Mouse (Mus musculus): ENCODE results near the gene Fbxl5.

Gene Fbxl5

DNA sequence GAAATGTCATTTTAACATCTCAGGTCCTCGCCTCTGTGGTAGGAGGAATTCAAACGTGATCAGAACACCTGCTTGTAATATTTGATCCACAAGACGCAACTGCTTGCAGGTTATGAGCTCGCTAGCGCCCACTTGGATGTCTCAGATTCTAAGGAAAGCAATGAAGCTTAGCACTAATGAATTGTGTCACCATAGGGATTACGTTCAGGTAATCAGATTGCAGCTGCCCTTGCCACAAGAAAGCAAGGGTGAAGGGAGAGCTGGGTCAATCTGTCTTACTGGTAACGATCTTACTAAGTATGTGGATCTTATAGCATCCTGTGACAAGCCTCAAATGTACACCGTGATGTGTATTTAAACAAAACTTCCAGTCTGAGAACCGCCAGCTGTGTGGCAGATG, 5.9 kb upstream of the Fbxl5 start:
- DNase-seq (ENCODE audit: low spot score) = no peak

- no peak for DNase-seq (ENCODE audit: low spot score)
Measured at GRCm38 (mm10) chr5:43826883-43827282, 5.4 kb upstream of the Fbxl5 start.

DNA sequence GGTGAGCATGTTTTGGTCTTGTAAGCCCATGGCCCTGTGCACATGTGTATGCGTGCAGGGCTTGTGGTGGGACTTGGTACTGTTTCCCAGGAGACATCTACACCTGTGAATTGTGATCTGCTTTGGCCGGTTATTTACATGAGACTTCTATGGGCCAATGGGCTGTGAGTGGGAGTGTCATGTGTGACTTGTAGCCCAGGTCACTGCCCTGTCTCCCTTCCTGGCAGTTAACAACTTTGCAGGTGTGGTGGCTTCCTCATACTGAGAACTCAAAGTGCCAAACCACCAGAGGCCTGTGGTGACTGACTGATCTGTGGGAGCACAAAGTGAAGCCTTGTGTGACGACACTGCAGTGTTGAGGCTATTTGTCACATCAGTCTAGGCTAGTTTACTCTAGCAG, 3.1 kb upstream of the Fbxl5 start:
- DNase-seq (ENCODE audit: low spot score) = peak; percentile 45

DNA sequence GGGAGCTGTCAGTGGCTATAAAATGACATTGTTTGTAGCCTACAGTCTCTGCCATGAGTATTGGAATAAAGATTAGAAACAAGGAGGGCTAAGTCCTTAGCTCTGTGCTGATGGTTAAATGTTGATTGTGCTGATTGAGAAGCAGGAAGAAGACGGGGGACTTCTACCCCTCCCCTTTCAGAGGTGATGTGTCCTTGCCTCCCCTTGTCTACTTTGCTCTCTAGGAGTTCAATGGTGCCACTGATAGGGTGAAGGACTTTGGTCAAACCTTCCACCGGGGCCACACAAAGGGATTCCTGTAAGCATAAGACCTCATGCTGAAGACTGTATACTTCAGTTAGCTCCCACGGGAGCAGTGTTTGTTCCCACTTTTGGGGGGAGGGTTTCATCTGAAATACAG, 1.4 kb upstream of the Fbxl5 start:
- DNase-seq (ENCODE audit: low spot score) = no peak

DNA sequence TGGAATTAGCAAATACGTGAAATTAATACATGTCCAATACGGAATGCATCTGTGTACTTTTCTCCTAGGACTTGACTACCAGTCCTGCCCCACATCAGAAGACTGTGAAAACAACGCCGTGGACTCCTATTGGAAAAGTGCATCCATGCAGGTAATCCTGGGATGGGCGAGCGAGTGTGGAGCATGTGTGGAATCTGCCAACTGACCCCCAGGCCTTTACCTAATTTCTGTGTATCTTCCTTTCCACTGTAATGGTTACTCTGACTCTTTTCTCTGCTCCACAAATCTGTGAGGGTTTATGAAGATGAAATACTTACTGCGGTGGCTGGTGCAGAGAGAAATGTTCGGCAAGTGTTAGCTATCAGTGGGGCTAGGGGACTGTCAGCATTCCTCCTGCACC, 761 bp upstream of the Fbxl5 start:
- no peak for DNase-seq (ENCODE audit: low spot score)

- peak; percentile 72 for DNase-seq (ENCODE audit: low spot score)
Measured at GRCm38 (mm10) chr5:43820785-43821184, 653 bp downstream of the Fbxl5 start.

GRCm38 (mm10) chr5:43818695-43819094, 2.7 kb downstream of the Fbxl5 start, which contains the start of gene Bst1:
Gene Bst1, plus strand, starts transcription at chr5:43818885.
- peak; percentile 23 for DNase-seq (ENCODE audit: low spot score)

- DNase-seq (ENCODE audit: low spot score) = no peak
Measured at GRCm38 (mm10) chr5:43815769-43816168, 5.7 kb downstream of the Fbxl5 start.

DNA sequence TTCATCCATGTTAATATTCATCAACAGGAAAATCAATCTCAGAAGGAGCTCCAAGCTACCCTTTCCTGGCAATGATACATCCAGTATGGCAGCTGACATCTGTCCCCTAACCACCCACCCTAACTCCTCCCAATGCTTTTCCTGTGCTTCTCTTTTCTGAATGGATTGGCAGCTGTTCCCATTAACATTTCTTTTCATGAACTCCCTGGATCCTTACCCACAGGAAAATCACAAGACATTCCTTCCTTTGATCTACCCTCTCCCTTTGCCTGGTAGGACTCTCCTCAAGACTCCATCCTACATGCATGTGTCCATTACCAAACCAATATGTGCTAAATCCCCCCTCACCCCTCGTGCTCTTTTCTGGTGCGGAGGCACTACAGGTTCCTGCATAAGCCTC, 6.9 kb downstream of the Fbxl5 start:
- DNase-seq (ENCODE audit: low spot score) = no peak

DNA sequence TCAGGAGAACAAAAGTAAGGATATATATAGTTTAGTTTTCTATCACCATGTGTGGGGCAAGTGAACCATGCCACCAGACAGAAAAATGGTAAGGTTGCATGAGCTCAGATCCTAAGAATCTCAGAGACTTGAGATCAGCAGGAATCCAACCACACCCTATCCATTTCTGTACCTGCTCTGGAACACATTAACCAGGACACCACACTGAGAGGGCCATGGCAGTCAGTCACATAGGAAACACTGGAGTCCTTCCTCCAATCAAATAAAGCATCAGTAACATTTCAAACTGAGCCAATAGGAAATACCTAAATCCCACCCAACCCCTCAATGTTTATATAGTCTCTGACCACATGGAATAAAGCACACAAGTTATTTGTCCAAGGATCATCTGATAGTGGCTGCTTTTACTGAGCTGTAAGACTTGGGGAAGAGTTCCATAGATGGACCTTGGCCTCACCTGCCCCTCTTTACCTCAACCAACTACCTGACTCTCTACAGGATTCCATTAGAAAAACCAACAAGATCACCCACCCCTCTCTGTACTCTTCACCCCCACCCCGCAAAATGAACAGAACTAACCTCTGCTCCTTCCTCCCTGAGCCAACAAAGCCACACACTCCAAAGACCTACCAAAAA, 10.9 kb downstream of the Fbxl5 start:
- DNase-seq (ENCODE audit: low spot score) = no peak

DNA sequence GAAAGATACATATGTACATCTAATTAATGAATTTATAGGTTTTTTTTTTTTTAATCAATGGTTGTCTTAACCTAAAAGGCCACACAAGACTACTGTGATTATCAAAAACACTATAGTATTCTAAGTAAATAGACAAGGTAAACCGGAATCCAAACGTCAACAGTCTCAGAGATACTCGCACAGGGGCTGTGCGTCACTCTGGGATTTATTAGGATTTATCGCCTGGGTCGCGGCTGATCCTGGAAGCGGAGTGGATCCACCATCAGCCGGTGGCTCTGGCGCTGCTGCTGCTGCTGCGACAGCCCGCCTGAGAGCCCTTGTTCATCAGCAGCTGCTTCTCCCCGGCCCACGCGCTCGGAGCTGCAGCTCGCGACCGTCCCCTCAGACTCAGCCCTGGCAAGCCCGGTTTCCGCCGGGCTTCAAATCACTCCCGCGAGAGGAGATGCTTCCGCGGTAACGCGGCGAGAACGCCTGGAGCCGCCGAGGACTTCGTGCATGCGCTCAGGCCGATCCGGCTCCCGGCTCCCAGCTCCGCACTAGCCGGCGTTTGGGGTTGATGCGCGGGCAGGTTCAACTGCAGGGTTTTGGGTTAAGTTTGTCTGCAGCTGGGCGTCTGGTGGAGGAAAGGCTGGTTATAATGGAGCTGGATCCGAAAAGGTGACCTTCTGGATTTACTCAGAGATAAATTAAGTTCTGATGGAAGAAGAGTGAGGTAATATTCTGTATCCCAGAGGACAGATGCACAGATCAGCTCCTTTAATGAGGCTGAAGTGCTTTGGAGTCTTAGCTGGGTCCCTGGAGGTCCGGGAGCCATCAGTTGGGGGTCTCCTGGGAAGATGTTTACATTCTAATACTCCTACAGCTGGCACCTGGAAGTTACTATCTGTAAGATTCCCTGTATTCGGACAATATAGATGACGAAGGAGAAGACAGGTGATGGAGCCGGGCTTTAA, 13.4 kb downstream of the Fbxl5 start:
- DNase-seq (ENCODE audit: low spot score) = peak; percentile 83

DNA sequence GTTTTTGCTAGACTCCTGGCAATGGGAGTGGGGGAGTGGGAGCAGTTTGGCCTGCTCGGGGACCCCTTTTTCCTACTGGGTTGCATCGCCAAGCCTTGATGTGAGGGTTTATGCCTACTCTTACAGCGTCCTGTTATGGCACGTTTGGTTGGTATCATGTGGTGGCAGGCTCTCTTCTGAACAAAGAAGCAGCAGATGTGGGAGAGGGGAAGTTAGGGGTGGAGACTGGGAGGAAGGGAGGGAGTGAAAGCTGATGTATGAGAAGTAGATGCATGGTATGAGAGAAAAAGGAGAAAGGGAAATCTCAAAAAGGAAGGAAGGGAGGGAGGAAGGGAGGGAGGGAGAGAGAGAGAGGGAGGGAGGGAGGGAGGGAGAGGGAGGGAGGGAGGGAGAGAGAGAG, 14.5 kb downstream of the Fbxl5 start:
- DNase-seq (ENCODE audit: low spot score) = no peak

DNA sequence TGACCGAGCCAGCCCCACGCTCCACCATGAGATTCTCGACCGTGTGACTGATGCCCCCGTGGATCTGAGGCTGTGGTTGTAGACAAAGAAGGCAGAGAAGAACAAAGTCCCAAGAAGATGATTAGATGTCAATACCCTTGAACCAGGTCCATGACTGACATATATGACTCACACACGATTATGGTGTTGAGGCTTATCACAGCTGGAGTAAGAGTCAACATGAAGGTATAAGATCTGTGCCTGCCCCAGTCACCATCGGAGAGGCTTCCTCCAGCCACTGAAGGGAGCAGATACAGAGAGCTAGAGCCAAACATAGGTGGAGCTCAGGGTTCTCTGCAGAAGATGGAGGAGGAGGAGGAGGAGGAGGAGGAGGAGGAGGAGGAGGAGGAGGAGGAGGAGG, 15.1 kb downstream of the Fbxl5 start:
- no peak for DNase-seq (ENCODE audit: low spot score)

GRCm38 (mm10) chr5:43805401-43805800, 16.0 kb downstream of the Fbxl5 start:
- DNase-seq (ENCODE audit: low spot score) = no peak

DNA sequence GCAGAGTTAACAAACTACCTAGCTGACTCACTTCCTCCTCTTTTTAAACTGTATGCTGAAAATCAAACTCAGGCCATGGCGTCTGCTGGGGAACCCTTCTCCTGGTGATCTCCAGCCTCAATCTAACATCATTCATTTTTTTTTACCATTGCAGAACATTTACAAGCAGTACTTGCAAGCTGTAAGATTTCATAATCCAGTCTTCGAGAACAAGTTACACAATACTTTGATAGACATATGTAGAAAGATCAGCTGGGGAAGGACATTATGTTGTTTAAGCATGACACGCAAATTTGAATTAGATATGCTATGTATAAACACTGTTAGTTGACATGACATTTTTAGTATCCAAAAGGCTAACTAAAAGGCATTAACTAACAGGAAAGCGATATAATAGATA, 19.6 kb downstream of the Fbxl5 start:
- peak; percentile 32 for DNase-seq (ENCODE audit: low spot score)

GRCm38 (mm10) chr5:43801253-43801652, 20.2 kb downstream of the Fbxl5 start:
- no peak for DNase-seq (ENCODE audit: low spot score)

GRCm38 (mm10) chr5:43800700-43801099, 20.7 kb downstream of the Fbxl5 start:
- DNase-seq (ENCODE audit: low spot score) = no peak

- peak; percentile 34 for DNase-seq (ENCODE audit: low spot score)
Measured at GRCm38 (mm10) chr5:43799530-43799929, 21.9 kb downstream of the Fbxl5 start.

DNA sequence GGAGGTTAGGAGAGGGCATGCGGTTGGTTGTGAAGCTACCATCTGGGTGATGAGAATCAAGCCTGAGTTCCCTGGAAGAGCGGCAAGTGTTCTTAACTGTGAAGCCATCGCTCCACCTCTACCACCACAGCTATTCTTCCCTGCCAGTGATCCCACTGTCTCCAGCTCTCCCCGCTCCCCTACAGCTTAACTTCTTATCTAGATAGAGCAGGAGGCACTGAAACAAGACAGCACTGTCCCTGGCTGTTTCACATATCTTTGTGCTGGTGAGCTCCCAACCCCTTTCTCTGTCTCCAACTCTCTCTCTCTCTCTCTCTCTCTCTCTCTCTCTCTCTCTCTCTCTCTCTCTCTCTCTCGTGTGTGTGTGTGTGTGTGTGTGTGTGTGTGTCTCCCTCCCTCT, 29.1 kb downstream of the Fbxl5 start:
- no peak for DNase-seq (ENCODE audit: low spot score)

GRCm38 (mm10) chr5:43787976-43788752, 33.3 kb downstream of the Fbxl5 start:
- DNase-seq (ENCODE audit: low spot score) = peak; percentile 78

DNA sequence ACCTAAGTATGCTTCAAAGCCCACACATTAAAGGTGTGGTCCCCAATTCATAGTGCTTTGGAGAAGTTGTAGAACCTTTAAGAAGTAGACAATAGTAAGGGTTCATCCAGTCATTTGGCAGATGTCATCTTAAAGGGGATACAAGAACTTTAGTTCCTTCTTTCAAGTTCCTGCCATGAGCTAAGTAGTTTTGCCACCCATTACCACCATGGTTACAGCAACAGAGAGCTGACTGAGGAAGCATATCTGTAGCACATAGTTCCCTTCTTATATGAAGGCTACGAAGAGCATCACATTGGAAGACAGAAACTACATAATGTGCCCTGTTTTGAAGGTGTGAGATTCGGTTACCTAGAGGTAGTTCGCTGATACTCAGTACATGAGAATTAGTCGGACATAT, 34.8 kb downstream of the Fbxl5 start:
- DNase-seq (ENCODE audit: low spot score) = peak; percentile 34

DNA sequence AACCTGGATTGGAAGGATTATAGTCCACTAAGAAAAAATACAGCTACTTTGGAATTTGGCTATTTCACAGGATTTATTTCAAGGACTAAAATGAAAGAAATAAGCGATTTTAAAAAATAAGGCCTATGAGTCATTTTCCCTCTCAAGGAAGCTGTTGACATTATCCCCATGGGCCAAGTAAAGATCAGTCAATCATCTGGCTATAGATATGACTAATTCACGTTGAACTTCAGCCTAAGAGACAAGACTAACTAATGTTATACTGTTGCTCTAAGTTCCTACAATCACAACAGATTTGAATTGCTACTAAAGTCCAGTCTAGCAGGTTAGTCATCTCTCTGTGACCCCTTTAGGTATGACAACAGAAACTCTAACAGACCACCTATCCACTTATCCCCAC, 37.4 kb downstream of the Fbxl5 start:
- no peak for DNase-seq (ENCODE audit: low spot score)

Data from lung, postnatal 25 days (tissue).